Mouse (Mus musculus): ENCODE data around the gene Mdm2. TPM values are rescaled to one million over a fixed set of nuclear protein-coding genes. Genes with fewer than 3 reads are reported as not detected.
"Not testable (repeated sequence)": the region's sequence is repeated elsewhere in the genome, so short reads cannot be mapped to it uniquely, and the experiment has no call there.

Gene Mdm2
- polyA plus RNA-seq, 1 experiment from 2014 or later = 46.0 TPM

DNA sequence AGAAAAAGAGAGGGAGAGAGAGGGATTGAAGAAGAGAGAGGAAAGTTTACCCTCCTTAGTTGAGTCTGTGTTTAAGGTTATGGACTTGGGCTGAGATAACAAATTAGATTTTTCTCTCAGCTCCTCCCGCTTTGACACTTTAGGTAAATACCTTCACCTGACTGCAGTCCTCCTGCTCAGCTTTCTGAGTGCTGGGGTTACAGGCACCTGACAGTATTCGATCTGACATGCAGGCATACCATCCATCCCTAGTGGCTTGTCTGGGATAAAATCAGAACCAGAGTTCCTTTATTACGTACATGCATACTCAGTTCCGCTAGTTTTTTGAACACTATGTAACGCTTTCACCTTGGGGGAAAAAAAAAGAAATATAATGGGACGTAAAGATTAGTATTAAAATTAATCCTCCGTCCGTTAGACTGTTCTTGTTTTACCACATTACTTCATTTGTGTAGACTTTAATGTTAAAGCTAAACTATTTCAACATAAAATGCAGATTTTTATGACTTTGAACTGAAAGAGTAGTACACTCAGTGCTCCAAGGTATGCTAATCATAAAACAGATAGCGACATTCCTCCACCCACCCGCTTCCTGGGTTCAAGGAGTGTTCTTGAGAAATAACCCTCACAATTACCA lies 38.6 kb upstream of the Mdm2 start:
- no peak overlapping the region for H3K4me3 ChIP-seq (ENCODE audit: low read length)

DNA sequence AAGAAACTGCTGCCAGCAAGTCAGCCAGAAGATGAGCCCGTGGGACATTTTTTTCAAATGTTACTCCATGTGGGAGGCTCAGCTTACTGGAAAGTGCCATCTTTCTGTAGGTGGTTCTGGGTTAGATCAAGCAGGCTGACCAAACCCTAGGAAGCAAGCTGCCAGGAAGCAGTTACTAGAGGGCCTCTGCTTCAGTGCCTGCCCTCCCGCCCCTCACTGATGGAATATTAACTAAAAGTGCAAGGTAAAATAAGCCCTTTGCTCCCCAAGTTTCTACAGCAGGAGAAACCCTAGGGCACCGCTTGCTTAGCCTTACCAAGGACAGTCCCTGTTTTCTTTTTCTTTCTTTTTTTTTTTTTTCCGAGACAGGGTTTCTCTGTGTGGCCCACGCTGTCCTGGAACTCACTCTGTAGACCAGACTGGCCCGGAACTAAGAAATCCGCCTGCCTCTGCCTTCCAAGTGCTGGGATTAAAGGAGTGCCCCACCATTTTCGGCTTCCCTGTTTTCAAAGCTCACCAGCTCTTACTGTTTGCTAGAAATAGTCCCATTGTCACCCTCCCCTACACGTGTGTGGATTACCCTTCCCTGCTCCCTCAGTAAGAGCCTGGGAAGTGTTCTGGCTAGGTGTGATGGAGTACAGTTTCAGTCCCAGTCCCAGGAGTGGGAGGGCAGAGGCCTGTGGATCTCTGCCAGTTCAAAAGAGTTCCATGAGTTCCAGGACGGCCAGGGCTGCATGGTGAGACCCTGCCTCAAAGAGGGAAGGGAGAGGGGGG lies 37.9 kb upstream of the Mdm2 start:
- 88% methylated on average over 10 of the region's 10 CpGs for WGBS
- Histone ChIP-seq H3K9ac (replicated peaks; ENCODE audit: low read length) (no peak overlapping the region), H3K9me3 (ENCODE audit: low read length) (0 out of 2 replicates have a peak, but pooled peaks cover 3% of the 10 kb centered on the region), H3K27ac (ENCODE audit: low read length) (peak overlapping the region; percentile 20; the same call in 1 of the 2 replicates), H3K4me3 (ENCODE audit: low read length) (no peak overlapping the region), H3K27me3 (ENCODE audit: insufficient read depth, low read length) (no peaks in the 10 kb centered on the region), H3K36me3 (ENCODE audit: insufficient read depth, low read length) (peaks cover 43% of the 10 kb centered on the region), H3K4me1 (ENCODE audit: insufficient read depth, low read length) (peaks cover 10% of the 10 kb centered on the region), H3K4me2 (replicated peaks; ENCODE audit: low read depth, low read length) (no peak overlapping the region)
- ATAC-seq (ENCODE audit: low FRiP score, low TSS enrichment) = no peak

More for the DNA sequence above, 38.6 kb upstream of the Mdm2 start:
- Histone ChIP-seq H3K9me3 (ENCODE audit: low read length) (0 out of 2 replicates have a peak, but pooled peaks cover 3% of the 10 kb centered on the region), H3K4me2 (replicated peaks; ENCODE audit: low read depth, low read length) (no peak overlapping the region), H3K27ac (ENCODE audit: low read length) (peak overlapping the region; percentile 20; the same call in 1 of the 2 replicates), H3K4me1 (ENCODE audit: insufficient read depth, low read length) (peaks cover 9% of the 10 kb centered on the region), H3K9ac (replicated peaks; ENCODE audit: low read length) (no peak overlapping the region), H3K27me3 (ENCODE audit: insufficient read depth, low read length) (no peaks in the 10 kb centered on the region), H3K36me3 (ENCODE audit: insufficient read depth, low read length) (peaks cover 40% of the 10 kb centered on the region)
- WGBS = 97% methylated on average over 10 of the region's 10 CpGs
- no peak for ATAC-seq (ENCODE audit: low FRiP score, low TSS enrichment)

DNA sequence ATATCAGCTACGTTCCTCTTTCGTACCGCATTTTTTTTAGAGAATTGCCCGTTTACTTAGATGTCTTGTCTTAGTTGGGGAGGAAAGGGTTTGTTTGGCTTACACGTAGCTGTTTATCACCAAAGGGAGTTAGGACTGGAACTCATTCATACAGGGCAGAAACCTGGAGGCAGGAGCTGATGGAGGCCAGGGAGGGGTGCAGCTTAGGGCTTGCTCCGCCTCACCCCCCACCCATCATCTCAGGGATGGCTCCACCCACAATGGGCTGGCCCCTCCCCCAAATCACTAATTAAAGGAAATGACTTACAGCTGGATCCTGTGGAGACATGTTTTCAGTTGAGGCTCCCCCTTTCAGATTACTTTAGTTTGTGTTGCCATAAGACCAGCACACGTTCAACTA lies 37.2 kb upstream of the Mdm2 start:
- Histone ChIP-seq H3K9me3 (ENCODE audit: low read length) (0 out of 2 replicates have a peak, but pooled peaks cover 3% of the 10 kb centered on the region), H3K36me3 (ENCODE audit: insufficient read depth, low read length) (peaks cover 43% of the 10 kb centered on the region), H3K27ac (ENCODE audit: low read length) (no peak overlapping the region), H3K4me1 (ENCODE audit: insufficient read depth, low read length) (peaks cover 10% of the 10 kb centered on the region), H3K9ac (replicated peaks; ENCODE audit: low read length) (no peak overlapping the region), H3K4me3 (ENCODE audit: low read length) (no peak overlapping the region), H3K27me3 (ENCODE audit: insufficient read depth, low read length) (no peaks in the 10 kb centered on the region), H3K4me2 (replicated peaks; ENCODE audit: low read depth, low read length) (no peak overlapping the region)
- 89% methylated on average over 7 of the region's 7 CpGs for WGBS
- ATAC-seq (ENCODE audit: low FRiP score, low TSS enrichment) = no peak

DNA sequence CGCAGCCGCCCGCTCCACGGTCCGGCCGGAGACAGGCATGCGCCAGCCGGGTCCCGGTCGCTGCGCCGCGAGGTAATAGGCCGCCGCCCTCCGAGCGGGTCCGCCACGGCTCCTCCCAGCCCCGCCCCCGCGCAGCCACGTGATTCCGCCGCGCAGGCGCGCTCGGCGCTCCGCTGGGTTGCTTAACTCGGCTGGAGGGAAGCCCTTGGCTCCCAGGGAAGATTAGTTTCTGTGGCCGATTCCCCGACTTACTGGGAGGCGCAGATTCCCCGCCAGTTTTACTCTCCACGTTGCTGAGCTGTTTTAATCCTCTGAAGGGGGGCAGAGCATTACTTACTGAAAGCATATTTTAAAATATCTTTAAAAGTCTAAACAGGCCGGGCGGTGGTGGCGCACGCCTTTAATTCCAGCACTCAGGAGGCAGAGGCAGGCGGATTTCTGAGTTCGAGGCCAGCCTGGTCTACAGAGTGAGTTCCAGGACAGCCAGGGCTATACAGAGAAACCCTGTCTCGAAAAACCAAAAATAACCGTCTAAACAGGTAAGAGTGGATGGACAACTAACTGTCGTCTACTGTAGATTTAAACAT lies 35.8 kb upstream of the Mdm2 start, which contains the start of gene Slc35e3:
Gene Slc35e3, minus strand, starts transcription at position 69 of the 587 bp plus-strand sequence.
- H3K27me3 ChIP-seq (ENCODE audit: insufficient read depth, low read length) = no peaks in the 10 kb centered on the region
- peak within 1 kb of the TSS; percentile 50 for H3K4me3 ChIP-seq (ENCODE audit: low read length)
- peak; percentile 97 for ATAC-seq (ENCODE audit: low FRiP score, low TSS enrichment)
- H3K36me3 ChIP-seq (ENCODE audit: insufficient read depth, low read length) = peaks cover 36% of the 10 kb centered on the region
- peak within 1 kb of the TSS; percentile 71; the same call in 1 of the 2 replicates for H3K27ac ChIP-seq (ENCODE audit: low read length)
- 16% methylated on average over 45 of the region's 46 CpGs for WGBS
- H3K4me2 ChIP-seq (replicated peaks; ENCODE audit: low read depth, low read length) = peak within 1 kb of the TSS; percentile 70
- H3K9me3 ChIP-seq (ENCODE audit: low read length) = 0 out of 2 replicates have a peak, but pooled peaks cover 3% of the 10 kb centered on the region
- H3K9ac ChIP-seq (replicated peaks; ENCODE audit: low read length) = peak within 1 kb of the TSS; percentile 56
- H3K4me1 ChIP-seq (ENCODE audit: insufficient read depth, low read length) = peaks cover 10% of the 10 kb centered on the region

DNA sequence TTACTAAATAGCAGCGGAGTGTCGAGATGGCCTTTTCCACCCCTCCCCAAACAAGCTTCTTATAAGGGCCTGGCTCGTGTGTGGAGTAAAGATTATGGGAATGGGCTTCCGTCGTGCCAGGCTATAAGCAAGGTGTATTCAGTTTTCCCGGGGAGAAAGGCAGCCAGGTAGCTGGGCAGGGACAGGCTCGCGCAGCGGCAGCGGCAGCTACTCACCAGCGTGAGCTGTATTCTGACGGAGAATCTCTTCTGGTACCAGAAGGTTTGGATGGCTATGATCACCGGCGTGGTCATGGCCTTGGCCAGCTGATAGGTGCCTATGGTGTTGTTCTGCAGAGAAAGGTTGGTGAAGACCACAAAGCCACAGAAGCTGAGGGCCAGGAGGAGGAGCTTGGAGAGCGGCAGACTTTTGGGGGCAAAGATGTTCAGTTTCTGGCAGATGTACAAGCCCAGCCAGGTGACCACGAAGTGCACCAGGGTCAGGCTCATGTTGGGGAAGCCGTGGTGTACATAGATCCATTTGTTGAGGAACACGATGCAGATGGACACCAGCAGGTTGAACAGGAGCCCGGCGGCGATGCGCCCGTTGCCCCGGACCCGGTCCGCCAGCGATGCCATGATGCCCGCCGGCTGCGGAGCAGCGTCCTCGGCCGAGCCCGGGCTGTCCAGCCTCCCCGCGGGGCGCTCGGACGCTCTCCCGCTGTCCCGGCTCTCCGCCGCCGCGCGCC lies 35.2 kb upstream of the Mdm2 start:
- Histone ChIP-seq H3K36me3 (ENCODE audit: insufficient read depth, low read length) (peaks cover 34% of the 10 kb centered on the region), H3K4me2 (replicated peaks; ENCODE audit: low read depth, low read length) (peak overlapping the region; percentile 70), H3K9ac (replicated peaks; ENCODE audit: low read length) (peak overlapping the region; percentile 56), H3K4me1 (ENCODE audit: insufficient read depth, low read length) (peaks cover 10% of the 10 kb centered on the region), H3K4me3 (ENCODE audit: low read length) (peak overlapping the region; percentile 50)
- peak; percentile 40 for ATAC-seq (ENCODE audit: low FRiP score, low TSS enrichment)
- WGBS = under 1% methylated on average over 14 of the region's 46 CpGs
- H3K9me3 ChIP-seq (ENCODE audit: low read length); H3K27me3 ChIP-seq (ENCODE audit: insufficient read depth, low read length); H3K27ac ChIP-seq (ENCODE audit: low read length): not testable (repeated sequence)

DNA sequence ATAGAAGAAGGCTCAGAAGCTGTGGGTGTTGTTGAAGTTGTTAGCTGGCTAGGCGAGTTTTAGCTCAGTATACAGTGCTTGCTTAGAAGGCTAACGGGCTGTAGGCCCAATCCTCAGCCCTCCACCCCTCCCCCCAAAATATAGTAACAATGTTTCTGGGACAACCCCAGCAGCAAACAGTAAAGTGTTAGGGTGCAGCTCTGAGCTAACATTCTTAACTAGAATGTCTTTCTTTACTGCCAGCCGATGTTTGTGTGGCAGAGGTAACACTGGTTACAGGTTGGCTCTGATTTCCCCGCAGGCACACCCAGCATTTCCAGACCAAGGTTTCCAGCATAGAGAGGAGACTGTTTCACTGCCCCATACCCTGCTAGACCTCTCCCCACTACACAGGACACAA lies 33.4 kb upstream of the Mdm2 start:
- ATAC-seq (ENCODE audit: low FRiP score, low TSS enrichment) = no peak
- whole genome bisulfite sequencing = 86% methylated on average over 4 of the region's 4 CpGs

DNA sequence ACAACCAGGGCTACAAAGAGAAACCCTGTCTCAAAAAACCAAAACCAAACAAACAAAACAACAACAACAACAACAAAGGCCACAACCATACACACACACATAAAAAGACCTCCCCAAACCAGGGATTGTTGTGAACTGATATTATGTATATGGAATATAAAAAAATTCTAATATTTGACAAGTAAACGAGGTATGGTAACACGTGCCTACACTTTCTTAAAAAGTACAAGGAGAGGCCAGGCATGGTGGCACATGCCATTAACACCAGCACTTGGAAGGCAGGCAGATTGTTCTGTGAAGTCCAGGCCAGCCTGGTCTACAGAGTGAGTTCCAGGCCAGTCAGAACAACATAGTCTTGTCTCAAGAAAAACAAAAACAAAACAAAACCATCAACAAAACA lies 32.6 kb upstream of the Mdm2 start:
- Histone ChIP-seq H3K4me2 (replicated peaks; ENCODE audit: low read depth, low read length) (no peak overlapping the region), H3K9me3 (ENCODE audit: low read length) (no peaks in the 10 kb centered on the region), H3K4me3 (ENCODE audit: low read length) (no peak overlapping the region), H3K9ac (replicated peaks; ENCODE audit: low read length) (no peak overlapping the region), H3K4me1 (ENCODE audit: insufficient read depth, low read length) (peaks cover 10% of the 10 kb centered on the region), H3K27ac (ENCODE audit: low read length) (no peak overlapping the region), H3K36me3 (ENCODE audit: insufficient read depth, low read length) (peaks cover 19% of the 10 kb centered on the region), H3K27me3 (ENCODE audit: insufficient read depth, low read length) (no peaks in the 10 kb centered on the region)
- no peak for ATAC-seq (ENCODE audit: low FRiP score, low TSS enrichment)
- WGBS = 86% methylated on average over 2 of the region's 2 CpGs

More for the DNA sequence above, 33.4 kb upstream of the Mdm2 start:
- peaks cover 26% of the 10 kb centered on the region for H3K36me3 ChIP-seq (ENCODE audit: insufficient read depth, low read length)
- H3K27ac ChIP-seq (ENCODE audit: low read length) = no peak overlapping the region
- H3K9ac ChIP-seq (replicated peaks; ENCODE audit: low read length) = 0 out of 2 replicates have a peak overlapping the region, but pooled peaks have one; percentile 22
- H3K4me3 ChIP-seq (ENCODE audit: low read length) = no peak overlapping the region
- peaks cover 10% of the 10 kb centered on the region for H3K4me1 ChIP-seq (ENCODE audit: insufficient read depth, low read length)
- H3K9me3 ChIP-seq (ENCODE audit: low read length) = no peaks in the 10 kb centered on the region
- no peaks in the 10 kb centered on the region for H3K27me3 ChIP-seq (ENCODE audit: insufficient read depth, low read length)
- H3K4me2 ChIP-seq (replicated peaks; ENCODE audit: low read depth, low read length) = no peak overlapping the region

DNA sequence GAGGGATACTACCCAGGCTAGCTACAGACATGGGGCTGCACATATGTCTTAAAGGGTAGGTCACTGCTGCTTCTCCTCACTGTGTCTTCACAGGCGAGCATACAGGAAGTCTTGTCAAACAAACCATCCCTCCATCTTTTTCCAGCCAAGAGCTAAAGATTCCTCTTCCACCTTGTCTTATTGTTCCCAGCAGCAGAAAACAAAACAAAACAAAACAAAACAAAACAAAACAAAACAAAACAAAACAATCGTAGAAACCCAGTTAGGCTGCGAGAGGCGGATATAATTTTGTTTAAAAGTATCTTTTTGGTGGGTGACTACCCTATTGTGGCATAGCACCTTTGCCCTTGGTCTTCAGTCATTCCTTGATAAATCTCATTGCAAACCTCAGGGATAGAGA lies 32.1 kb upstream of the Mdm2 start:
- H3K27me3 ChIP-seq (ENCODE audit: insufficient read depth, low read length) = no peaks in the 10 kb centered on the region

DNA sequence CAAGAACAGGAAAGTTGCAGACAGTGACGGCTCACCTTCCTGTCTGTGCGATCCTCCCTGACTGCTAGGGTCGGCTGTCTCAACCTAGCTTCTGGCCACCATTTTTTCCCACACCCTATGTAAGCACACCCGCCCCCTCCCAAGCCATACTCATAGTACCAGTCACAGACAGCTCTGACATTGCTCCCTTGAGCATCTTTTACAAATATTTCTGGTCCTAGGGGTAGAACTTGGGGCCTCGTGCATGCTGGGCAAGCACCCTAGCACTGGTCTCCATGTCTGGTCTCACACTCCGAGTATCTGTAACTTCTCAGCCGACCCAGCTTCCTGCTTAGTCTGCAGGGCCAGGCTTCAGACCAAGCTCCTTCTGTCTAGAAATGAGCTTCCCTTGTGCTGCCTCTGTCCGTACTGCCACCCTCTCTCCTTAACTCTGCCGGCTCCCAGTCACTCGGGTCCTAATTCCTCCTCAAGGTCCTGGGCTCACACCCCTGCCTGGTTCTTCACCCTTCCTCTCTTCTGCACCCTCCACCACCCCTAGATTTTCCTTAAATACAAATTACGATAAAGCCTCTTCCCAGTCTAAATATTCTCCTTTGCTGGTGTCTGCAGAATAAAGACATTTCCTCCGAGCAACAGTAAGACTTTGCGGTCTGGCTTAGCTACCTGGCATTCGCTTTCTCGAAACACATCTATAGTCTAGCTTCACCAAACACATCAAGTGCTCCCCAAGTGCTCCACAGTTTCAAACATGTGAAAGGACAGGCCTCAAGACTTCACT lies 31.3 kb upstream of the Mdm2 start:
- Histone ChIP-seq H3K9ac (replicated peaks; ENCODE audit: low read length) (no peak overlapping the region), H3K4me1 (ENCODE audit: insufficient read depth, low read length) (peaks cover 10% of the 10 kb centered on the region), H3K27me3 (ENCODE audit: insufficient read depth, low read length) (no peaks in the 10 kb centered on the region), H3K4me2 (replicated peaks; ENCODE audit: low read depth, low read length) (no peak overlapping the region), H3K27ac (ENCODE audit: low read length) (no peak overlapping the region), H3K9me3 (ENCODE audit: low read length) (no peaks in the 10 kb centered on the region), H3K4me3 (ENCODE audit: low read length) (no peak overlapping the region), H3K36me3 (ENCODE audit: insufficient read depth, low read length) (peaks cover 15% of the 10 kb centered on the region)
- ATAC-seq (ENCODE audit: low FRiP score, low TSS enrichment) = no peak
- 84% methylated on average over 15 of the region's 15 CpGs for WGBS

More for the DNA sequence above, 32.1 kb upstream of the Mdm2 start:
- peaks cover 10% of the 10 kb centered on the region for H3K4me1 ChIP-seq (ENCODE audit: insufficient read depth, low read length)
- no peak overlapping the region for H3K4me2 ChIP-seq (replicated peaks; ENCODE audit: low read depth, low read length)
- H3K36me3 ChIP-seq (ENCODE audit: insufficient read depth, low read length) = peaks cover 15% of the 10 kb centered on the region
- H3K27ac ChIP-seq (ENCODE audit: low read length) = no peak overlapping the region
- no peak for ATAC-seq (ENCODE audit: low FRiP score, low TSS enrichment)
- no peak overlapping the region for H3K4me3 ChIP-seq (ENCODE audit: low read length)
- H3K9me3 ChIP-seq (ENCODE audit: low read length) = no peaks in the 10 kb centered on the region
- H3K9ac ChIP-seq (replicated peaks; ENCODE audit: low read length) = no peak overlapping the region
- 91% methylated on average over 4 of the region's 4 CpGs for WGBS
